Mouse (Mus musculus): ENCODE measurements around the gene Raf1.

GRCm38 (mm10) chr6:115582328-115583115 lies 93.9 kb downstream of the Raf1 start:
- TF ChIP-seq POLR2A (IDR thresholded peaks at IDR 0.05; ENCODE audit: control insufficient read depth, low read depth, low read length) (no peak), CTCF (IDR thresholded peaks at IDR 0.05; ENCODE audit: control insufficient read depth, insufficient read depth, insufficient replicate concordance, low read depth, low read length) (no peak)
